Mouse (Mus musculus) kidney, adult 2 months (tissue): Measurements from ENCODE around the gene Zxdc.

ENCODE experiments used
- CTCF ChIP-seq: fragments of 200-500 bp; conservative IDR thresholded peaks from 2 replicates; pipeline ENCODE4 v1.5.1; 2011; ENCODE audit warnings: low read depth, mild to moderate bottlenecking, control low read depth, low read length, moderate library complexity, mixed read lengths; ENCODE audit not compliant: insufficient read depth, insufficient read length
- POLR2A ChIP-seq: fragments of 200-500 bp; IDR thresholded peaks from one replicate; pipeline ENCODE4 v1.6.1; 2011; ENCODE audit warnings: low read depth, low read length, control low read depth

GRCm38 (mm10) chr6:90360922-90361614 lies 8.2 kb upstream of the Zxdc start:
- TF ChIP-seq CTCF (no peak), POLR2A (no peak)
